Comparison of ENCODE assay signal across 9 mouse cellular contexts in genomic region chr6:140517188-140517587, GRCm38 (mm10).
DNase-seq lines count a peak whose midpoint lies in the region; ATAC-seq and TF ChIP-seq lines count a peak whose summit lies in the region.
"Had no signal": no experiment of that assay in that cellular context is flagged by ENCODE, and none has a peak within 500 bp of the region (broad histone marks: within the 10 kb centered on the region; RNA-seq: fewer than 3 reads in every experiment).

No protein-coding gene starts in this region.

- DNase-seq in kidney, adult 2 months = peak; percentile 51
- DNase-seq in ES-CJ7 (ENCODE audit: low read depth, low spot score) = peak; percentile 72
- DNase-seq in brain, embryonic 14.5 days (ENCODE audit: low read depth) = no peak
- DNase-seq in liver, embryonic 14.5 days (ENCODE audit: low read depth in 3 of 3, low spot score in 3 of 3) = peak in 1 of 3 experiments; percentile 10
- DNase-seq in thymus, postnatal 14 days = peak; percentile 68
- DNase-seq in forebrain, embryonic 11.5 days (ENCODE audit: low spot score) = no peak
- DNase-seq in urinary bladder, postnatal 10 days (ENCODE audit: low spot score) = no peak

- H3K27me3 ChIP-seq in kidney, adult 2 months (replicated peaks; ENCODE audit: control insufficient read depth, insufficient read depth, low read length) = no peaks in the 10 kb centered on the region
- H3K27me3 ChIP-seq in kidney, embryonic 15.5 days = no peaks in the 10 kb centered on the region
- no peaks in the 10 kb centered on the region for H3K27me3 ChIP-seq in liver, embryonic 14.5 days (ENCODE audit: control insufficient read depth, insufficient read depth, low read length)
- H3K27me3 ChIP-seq in forebrain, embryonic 11.5 days (ENCODE audit: control insufficient read depth, insufficient read depth, low read length) = no peaks in the 10 kb centered on the region
- H3K27me3 ChIP-seq: limb, embryonic 15.5 days had no signal

- peak; percentile 81 for TF ChIP-seq CTCF in kidney, adult 2 months (conservative IDR thresholded peaks at IDR 0.05; ENCODE audit: insufficient read depth, insufficient read length, low read depth, low read length)
- TF ChIP-seq CTCF in brain, embryonic 14.5 days (IDR thresholded peaks at IDR 0.05; ENCODE audit: borderline replicate concordance, extremely low read depth, insufficient read depth, insufficient read length) = peak; percentile 62; the same call in 1 of the 2 replicates
- peak; percentile 81 for TF ChIP-seq CTCF in liver, embryonic 14.5 days (IDR thresholded peaks at IDR 0.05; ENCODE audit: low read depth)

- H3K36me3 ChIP-seq in kidney, adult 2 months (ENCODE audit: control insufficient read depth, insufficient read depth, low read length) = no peaks in the 10 kb centered on the region
- no peaks in the 10 kb centered on the region for H3K36me3 ChIP-seq in kidney, embryonic 15.5 days
- no peaks in the 10 kb centered on the region for H3K36me3 ChIP-seq in liver, embryonic 14.5 days (replicated peaks; ENCODE audit: control insufficient read depth, insufficient read depth, low read depth)
- H3K36me3 ChIP-seq in forebrain, embryonic 11.5 days (ENCODE audit: control insufficient read depth, insufficient read depth, low read length) = no peaks in the 10 kb centered on the region
- H3K36me3 ChIP-seq: limb, embryonic 15.5 days had no signal

- H3K9ac ChIP-seq in kidney, embryonic 15.5 days = no peak overlapping the region
- H3K9ac ChIP-seq in liver, embryonic 14.5 days (replicated peaks) = no peak overlapping the region
- no peak overlapping the region for H3K9ac ChIP-seq in forebrain, embryonic 11.5 days (ENCODE audit: low read length)
- H3K9ac ChIP-seq: limb, embryonic 15.5 days had no signal

- H3K4me3 ChIP-seq in kidney, adult 2 months (ENCODE audit: insufficient read depth, low read depth, low read length) = no peak overlapping the region
- no peak overlapping the region for H3K4me3 ChIP-seq in kidney, embryonic 15.5 days (replicated peaks)
- no peak overlapping the region for H3K4me3 ChIP-seq in liver, embryonic 14.5 days (ENCODE audit: insufficient read depth in 1 of 2, low read depth in 2 of 2, low read length in 2 of 2)
- no peak overlapping the region for H3K4me3 ChIP-seq in forebrain, embryonic 11.5 days (ENCODE audit: low read depth, low read length)
- H3K4me3 ChIP-seq: limb, embryonic 15.5 days had no signal

- 0 out of 2 replicates have a peak, but pooled peaks cover 2% of the 10 kb centered on the region for H3K4me1 ChIP-seq in kidney, adult 2 months (ENCODE audit: control insufficient read depth, insufficient read depth, low read length)
- peaks cover 25% of the 10 kb centered on the region for H3K4me1 ChIP-seq in kidney, embryonic 15.5 days
- H3K4me1 ChIP-seq in liver, embryonic 14.5 days (replicated peaks; ENCODE audit: control insufficient read depth in 2 of 2, insufficient read depth in 2 of 2, low read length in 1 of 2) = no peaks in the 10 kb centered on the region
- peaks cover 11% of the 10 kb centered on the region; the same call in 1 of the 2 replicates for H3K4me1 ChIP-seq in forebrain, embryonic 11.5 days (replicated peaks; ENCODE audit: control insufficient read depth, insufficient read depth, low read length)

- H3K27ac ChIP-seq in kidney, adult 2 months (ENCODE audit: insufficient read depth, low read depth, low read length) = no peak overlapping the region
- no peak overlapping the region for H3K27ac ChIP-seq in kidney, embryonic 15.5 days
- H3K27ac ChIP-seq in liver, embryonic 14.5 days = no peak overlapping the region
- no peak overlapping the region for H3K27ac ChIP-seq in forebrain, embryonic 11.5 days (ENCODE audit: low read depth, low read length)
- H3K27ac ChIP-seq: limb, embryonic 15.5 days had no signal

- no peak overlapping the region for H3K4me2 ChIP-seq in kidney, embryonic 15.5 days
- no peak overlapping the region for H3K4me2 ChIP-seq in liver, embryonic 14.5 days (ENCODE audit: low read depth)
- no peak overlapping the region for H3K4me2 ChIP-seq in forebrain, embryonic 11.5 days (ENCODE audit: low read depth, low read length, severe bottlenecking)
- H3K4me2 ChIP-seq: limb, embryonic 15.5 days had no signal

- no peak for ATAC-seq in kidney, embryonic 15.5 days (replicated peaks; ENCODE audit: low FRiP score)
- ATAC-seq in liver, embryonic 14.5 days (ENCODE audit: insufficient read depth) = no peak
- ATAC-seq in forebrain, embryonic 11.5 days (replicated peaks; ENCODE audit: low FRiP score) = no peak

- TF ChIP-seq POLR2A in kidney, adult 2 months (IDR thresholded peaks at IDR 0.05; ENCODE audit: low read depth, low read length) = no peak
- TF ChIP-seq POLR2A in brain, embryonic 14.5 days (IDR thresholded peaks at IDR 0.05; ENCODE audit: borderline replicate concordance, extremely low read depth, insufficient read depth, insufficient read length, poor library complexity, severe bottlenecking) = no peak

- TF ChIP-seq EP300 in liver, embryonic 14.5 days (IDR thresholded peaks at IDR 0.05; ENCODE audit: low read depth) = no peak

- 85% methylated on average over 1 of the region's 1 CpGs for WGBS in kidney, adult 2 months
- 82% methylated on average over 1 of the region's 1 CpGs for WGBS in kidney, embryonic 15.5 days
- WGBS in liver, embryonic 14.5 days (ENCODE audit: insufficient replicate concordance) = 52% methylated on average over 1 of the region's 1 CpGs
- 62% methylated on average over 1 of the region's 1 CpGs for WGBS in forebrain, embryonic 11.5 days

- H3K9me3 ChIP-seq in kidney, embryonic 15.5 days (replicated peaks) = no peaks in the 10 kb centered on the region
- no peaks in the 10 kb centered on the region for H3K9me3 ChIP-seq in liver, embryonic 14.5 days (ENCODE audit: control insufficient read depth, low read length)
- H3K9me3 ChIP-seq in forebrain, embryonic 11.5 days (ENCODE audit: control insufficient read depth, low read length) = no peaks in the 10 kb centered on the region
- H3K9me3 ChIP-seq: limb, embryonic 15.5 days had no signal

Comparison
In these comparisons a context has a peak if more than half of its experiments do, and no peak if none do; other contexts are left out.
1. DNase-seq: peak in kidney, adult 2 months (single experiment), ES-CJ7 (single experiment) and thymus, postnatal 14 days (single experiment); none in brain, embryonic 14.5 days (single experiment), forebrain, embryonic 11.5 days (single experiment) and urinary bladder, postnatal 10 days (single experiment).
2. Peak in every context shown above with its lines, with median percentiles within 50 percentile points of each other: CTCF ChIP-seq.